Mouse (Mus musculus) thymus, adult 2 months (tissue): ENCODE data around the gene Cd300lf.

Source experiments
- CTCF ChIP-seq: fragments of 200-500 bp; IDR thresholded peaks from 2 replicates; pipeline ENCODE4 v1.5.1; 2012; ENCODE audit warnings: mild to moderate bottlenecking, control low read depth, low read length, moderate library complexity, borderline replicate concordance; ENCODE audit not compliant: control insufficient read depth, poor library complexity, insufficient read depth; ENCODE audit errors: extremely low read depth
- POLR2A ChIP-seq: fragments of 200-500 bp; IDR thresholded peaks from 2 replicates; pipeline ENCODE4 v1.6.1; 2012; ENCODE audit warnings: mild to moderate bottlenecking, low read length, control low read depth, moderate library complexity; ENCODE audit not compliant: control insufficient read depth, poor library complexity, insufficient read depth; ENCODE audit errors: extremely low read depth

- no peak for TF ChIP-seq POLR2A
- TF ChIP-seq CTCF = no peak
These were observed 23.5 kb downstream of the Cd300lf start for GRCm38 (mm10) chr11:115110271-115110670.
